ENCODE assay signal across 8 mouse cellular contexts in the genomic region with DNA sequence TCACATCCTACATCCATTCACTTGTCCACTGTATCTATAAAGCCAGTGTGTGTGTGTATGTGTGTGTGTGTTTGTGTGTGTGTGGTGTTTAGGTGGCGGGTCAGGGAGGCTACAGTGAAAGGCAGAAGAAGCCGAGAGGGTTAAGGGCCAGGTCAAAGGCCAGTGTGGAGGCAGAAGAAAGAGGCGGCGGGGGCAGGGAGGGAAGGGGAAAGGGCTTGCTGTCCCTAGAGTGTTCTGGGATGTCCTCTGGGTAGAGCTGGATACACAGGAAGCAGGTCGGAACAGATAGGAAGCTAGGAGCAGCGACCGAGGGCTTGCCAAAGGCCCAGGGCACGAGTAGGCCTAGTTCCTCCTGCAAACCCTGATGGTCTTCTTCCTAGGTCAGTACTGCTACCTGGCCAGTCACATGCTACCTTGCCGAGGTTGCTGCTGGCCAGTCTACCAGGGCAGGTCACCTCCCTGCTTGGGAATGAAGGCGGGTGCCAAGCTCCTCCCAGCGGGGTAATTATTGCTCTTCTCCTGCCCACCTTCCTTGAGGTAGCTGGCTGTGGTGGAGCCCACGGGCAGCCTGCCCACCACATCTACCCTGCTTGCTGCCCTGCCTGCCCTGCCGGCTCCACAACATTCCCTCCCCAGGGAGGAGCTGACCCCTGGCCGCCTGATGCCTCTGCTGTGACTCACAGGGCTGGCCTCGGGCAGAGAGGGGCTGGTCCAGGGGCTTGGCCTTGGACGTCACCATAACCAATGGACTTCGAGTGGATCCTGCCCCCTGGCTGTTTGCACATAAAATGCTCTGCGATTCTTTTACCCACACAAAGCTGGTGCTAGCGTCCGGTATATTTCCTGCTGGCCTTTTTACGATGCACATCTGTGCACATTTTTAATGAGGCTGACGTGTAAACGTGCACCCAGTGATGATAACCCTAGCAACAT. TPM values are rescaled to one million over a fixed set of nuclear protein-coding genes. Genes with fewer than 3 reads are reported as not detected.
A peak's percentile ranks its signal among the peaks of the same experiment; 100 is the strongest.
DNase-seq lines count a peak whose midpoint lies in the region; ATAC-seq lines count a peak whose summit lies in the region.

No protein-coding gene starts in this region.

- peaks cover 3% of the 10 kb centered on the region; the same call in 1 of the 2 replicates for H3K9me3 ChIP-seq in limb, embryonic 13.5 days
- H3K9me3 ChIP-seq in midbrain, embryonic 13.5 days, result no peaks in the 10 kb centered on the region

- H3K9ac ChIP-seq in limb, embryonic 13.5 days, result peak overlapping the region; percentile 45
- H3K9ac ChIP-seq in midbrain, embryonic 13.5 days (replicated peaks), result 0 out of 2 replicates have a peak overlapping the region, but pooled peaks have one; percentile 1

- H3K36me3 ChIP-seq in limb, embryonic 13.5 days, result no peaks in the 10 kb centered on the region
- H3K36me3 ChIP-seq in midbrain, embryonic 13.5 days, result no peaks in the 10 kb centered on the region

- H3K4me1 ChIP-seq in limb, embryonic 13.5 days, result peaks cover 51% of the 10 kb centered on the region
- peaks cover 54% of the 10 kb centered on the region for H3K4me1 ChIP-seq in midbrain, embryonic 13.5 days (replicated peaks)

- 24% methylated on average over 23 of the region's 23 CpGs for WGBS in limb, embryonic 13.5 days
- WGBS in midbrain, embryonic 13.5 days, result 41% methylated on average over 23 of the region's 23 CpGs

- DNase-seq in NIH3T3 (ENCODE audit: low read depth), result peak; percentile 97
- peak; percentile 65 for DNase-seq in embryo, embryonic 9.5 days (ENCODE audit: extremely low spot score)
- peak; percentile 91 to 93 for DNase-seq in heart, adult 18-20 months
- peak; percentile 98 for DNase-seq in kidney, adult 11 months
- peak; percentile 49 to 52 for DNase-seq in spleen, postnatal 36 days (ENCODE audit: low spot score in 2 of 2)
- DNase-seq in cerebellum, adult 9-10 months, result no peak

- no peak overlapping the region for H3K4me3 ChIP-seq in limb, embryonic 13.5 days
- no peak overlapping the region for H3K4me3 ChIP-seq in midbrain, embryonic 13.5 days (replicated peaks)

- peak; percentile 51 for ATAC-seq in limb, embryonic 13.5 days (ENCODE audit: low FRiP score, low read depth)
- ATAC-seq in midbrain, embryonic 13.5 days, result no peak

- peak overlapping the region; percentile 49 for H3K4me2 ChIP-seq in limb, embryonic 13.5 days (replicated peaks)
- H3K4me2 ChIP-seq in midbrain, embryonic 13.5 days (replicated peaks), result no peak overlapping the region

- peaks cover 18% of the 10 kb centered on the region for H3K27me3 ChIP-seq in limb, embryonic 13.5 days
- peaks cover 17% of the 10 kb centered on the region for H3K27me3 ChIP-seq in midbrain, embryonic 13.5 days

- peak overlapping the region; percentile 67 for H3K27ac ChIP-seq in limb, embryonic 13.5 days
- peak overlapping the region; percentile 2; the same call in 1 of the 2 replicates for H3K27ac ChIP-seq in midbrain, embryonic 13.5 days

RNA-seq across cellular contexts. Expression of gene Cbx4, which starts 40.2 kb away (rescaled TPM):
- 1 to 10 TPM; 6.5 to 7.2 TPM for total RNA-seq in heart, adult 18-20 months (2021)
- polyA plus RNA-seq in limb, embryonic 13.5 days (2015; fragmentation: Nextera tagmentation; extraction: Ambion mirVana), result 10.7 and 11.3 TPM in 2 replicates
- 14.1 and 16.3 TPM in 2 replicates for polyA plus RNA-seq in midbrain, embryonic 13.5 days (2015; fragmentation: Nextera tagmentation; extraction: Ambion mirVana)
